Mouse (Mus musculus) intestine, embryonic 14.5 days (tissue): ENCODE data around the gene Hipk4. TPM values are rescaled to one million over a fixed set of nuclear protein-coding genes. Genes with fewer than 3 reads are reported as not detected.

Experiments
- ATAC-seq: fragments of 200-750 bp; cut with Nextera tagmentation; replicated peaks from 2 replicates; pipeline ENCODE4 v1.8.0; 2017; ENCODE audit warnings: low read depth, moderate number of reproducible peaks, moderate TSS enrichment, moderate library complexity; ENCODE audit not compliant: low FRiP score, low TSS enrichment
- DNase-seq: peaks from one replicate; pipeline ENCODE4 v3.0.0-alpha.2; 2018; ENCODE audit warnings: low spot score
- H3K27ac ChIP-seq: fragments of 300-500 bp; sonication (generic); 2 replicates; pipeline ENCODE4 v1.5.1; 2014; ENCODE audit warnings: low read depth, mild to moderate bottlenecking, control low read depth
- H3K27me3 ChIP-seq: fragments of 300-500 bp; sonication (generic); replicated peaks from 2 replicates; pipeline ENCODE4 v1.6.1; 2014; ENCODE audit warnings: low read length, control low read depth; ENCODE audit not compliant: control insufficient read depth, insufficient read depth
- H3K36me3 ChIP-seq: fragments of 300-500 bp; sonication (generic); 2 replicates; pipeline ENCODE4 v1.6.1; 2014; ENCODE audit warnings: low read length, control low read depth; ENCODE audit not compliant: control insufficient read depth, insufficient read depth
- H3K4me1 ChIP-seq: fragments of 300-500 bp; sonication (generic); replicated peaks from 2 replicates; pipeline ENCODE4 v1.6.1; 2014; ENCODE audit warnings: low read length, control low read depth, mixed read lengths; ENCODE audit not compliant: control insufficient read depth, insufficient read depth
- H3K4me2 ChIP-seq: fragments of 300-500 bp; sonication (generic); 2 replicates; pipeline ENCODE4 v1.6.1; 2014; ENCODE audit warnings: low read length
- H3K4me3 ChIP-seq: fragments of 300-500 bp; sonication (generic); 2 replicates; pipeline ENCODE4 v1.5.1; 2014; ENCODE audit warnings: low read depth, low read length, control low read depth, mixed read lengths
- H3K9ac ChIP-seq: fragments of 300-500 bp; sonication (generic); 2 replicates; pipeline ENCODE4 v1.6.1; 2014; ENCODE audit warnings: mild to moderate bottlenecking, low read length
- H3K9me3 ChIP-seq: fragments of 300-500 bp; sonication (generic); 2 replicates; pipeline ENCODE4 v1.6.1; 2016; ENCODE audit warnings: low read length, control low read depth; ENCODE audit not compliant: control insufficient read depth
- WGBS: fragments of 180-500 bp; shearing (Covaris S2); extraction: QIAGEN DNeasy Blood & Tissue Kit; methylation state at CpG from one replicate; pipeline ENCODE4 v1.1.7; 2014; 5-methylcytosine and 5-hydroxymethylcytosine counted together
- polyA plus RNA-seq: library from polyadenylated mRNA; unstranded; fragments of >200 nt; fragmentation: Nextera tagmentation; extraction: Ambion mirVana; gene quantifications from 2 replicates; pipeline ENCODE4 v1.2.1, GENCODE M21; 2014

Gene Hipk4
- polyA plus RNA-seq, 1 experiment from 2014 or later: 0.83 TPM

DNA sequence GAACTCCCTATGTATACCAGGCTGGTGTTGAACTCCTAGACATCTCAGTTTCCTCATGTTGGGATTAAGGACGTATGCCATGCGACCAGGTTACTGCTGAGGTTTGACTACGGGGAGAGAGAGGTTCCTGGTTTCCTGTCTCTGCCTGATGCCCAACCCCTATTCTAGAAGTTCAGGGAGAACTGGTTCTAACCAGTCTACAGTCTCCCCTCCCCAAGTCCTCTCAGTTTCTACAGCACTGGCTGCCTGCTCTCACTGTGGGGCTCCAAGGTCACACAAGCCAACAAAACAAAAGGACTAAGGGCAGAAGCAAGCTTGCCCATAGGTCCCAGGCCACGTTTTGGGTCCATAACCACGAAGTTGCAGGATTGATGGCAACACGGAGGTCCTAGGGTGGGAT, 26.5 kb downstream of the Hipk4 start:
- no peaks in the 10 kb centered on the region for H3K9me3 ChIP-seq
- H3K36me3 ChIP-seq: no peaks in the 10 kb centered on the region
- no peak overlapping the region for H3K4me2 ChIP-seq
- no peak for ATAC-seq
- no peak overlapping the region for H3K27ac ChIP-seq
- WGBS: 75% methylated on average over 6 of the region's 6 CpGs
- H3K4me3 ChIP-seq: no peak overlapping the region
- H3K9ac ChIP-seq: no peak overlapping the region
- no peaks in the 10 kb centered on the region for H3K27me3 ChIP-seq
- peaks cover 13% of the 10 kb centered on the region for H3K4me1 ChIP-seq
- DNase-seq: no peak

DNA sequence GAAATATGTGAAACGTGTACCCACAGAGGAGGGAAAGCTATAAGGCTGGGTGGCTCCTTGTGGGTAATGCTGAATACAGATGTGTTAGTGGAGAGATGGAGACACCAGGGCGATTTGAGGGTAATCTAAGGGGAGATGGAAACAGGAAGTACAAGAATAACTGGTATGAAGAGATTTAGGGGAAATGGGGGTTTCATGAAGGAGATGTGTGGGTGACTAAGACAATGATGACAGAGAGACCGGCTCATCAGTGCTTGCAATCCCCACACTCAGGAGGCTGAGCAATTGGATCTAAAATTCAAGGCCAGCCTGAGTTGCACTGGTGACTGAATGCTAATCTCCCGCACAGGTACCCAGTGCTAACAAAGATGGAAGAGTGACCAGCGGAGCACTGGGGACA, 29.0 kb downstream of the Hipk4 start:
- no peak overlapping the region for H3K9ac ChIP-seq
- 51% methylated on average over 5 of the region's 5 CpGs for WGBS
- no peaks in the 10 kb centered on the region for H3K9me3 ChIP-seq
- H3K27me3 ChIP-seq: no peaks in the 10 kb centered on the region
- DNase-seq: no peak
- no peak overlapping the region for H3K27ac ChIP-seq
- peaks cover 10% of the 10 kb centered on the region; the same call in 1 of the 2 replicates for H3K36me3 ChIP-seq
- H3K4me3 ChIP-seq: peak overlapping the region; percentile 74; the same call in 1 of the 2 replicates
- H3K4me2 ChIP-seq: peak overlapping the region; percentile 54
- no peak for ATAC-seq
- H3K4me1 ChIP-seq: peaks cover 13% of the 10 kb centered on the region

DNA sequence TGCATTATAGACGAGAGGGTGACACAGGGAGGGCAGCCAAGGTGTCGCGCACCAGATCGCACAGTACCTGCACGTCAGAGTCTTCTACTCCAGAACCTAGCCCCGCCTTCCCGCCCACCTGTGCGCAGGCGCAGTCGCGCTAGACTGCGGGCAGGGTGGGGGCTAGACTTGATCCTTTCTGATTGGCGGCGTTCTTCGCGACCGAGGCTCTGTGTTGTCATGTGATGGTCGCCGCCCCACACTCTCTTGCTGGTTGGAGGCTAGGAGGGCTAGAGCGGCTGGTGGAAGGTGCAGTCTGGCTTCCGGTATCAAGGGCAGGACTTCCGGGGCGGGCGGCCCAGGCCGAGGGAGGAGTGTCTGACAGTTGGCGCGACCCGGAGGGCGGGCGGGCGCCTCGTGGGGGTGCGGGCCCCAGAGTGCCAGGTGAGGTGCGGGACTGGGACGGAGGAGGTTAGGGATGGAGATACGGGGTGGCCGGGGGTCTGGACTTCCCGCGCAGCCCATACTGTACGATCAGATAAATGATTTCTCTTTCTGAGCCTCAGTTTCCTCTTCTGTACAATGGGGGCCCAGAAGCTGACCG, 30.0 kb downstream of the Hipk4 start, which contains the start of the genes Pld3 and 2310022A10Rik:
Gene Pld3 (minus strand): TSS at position 288 of the 583 bp plus-strand sequence.
Gene 2310022A10Rik (plus strand): TSS at position 303 of the 583 bp plus-strand sequence.
- H3K27ac ChIP-seq: no peak within 1 kb of the TSS; the same call in 1 of the 2 replicates
- H3K9ac ChIP-seq: peak within 1 kb of the TSS; percentile 64
- H3K4me1 ChIP-seq: peaks cover 13% of the 10 kb centered on the region
- H3K36me3 ChIP-seq: peaks cover 10% of the 10 kb centered on the region; the same call in 1 of the 2 replicates
- WGBS: under 1% methylated on average over 39 of the region's 41 CpGs
- H3K4me3 ChIP-seq: peak within 1 kb of the TSS; percentile 74
- H3K9me3 ChIP-seq: no peaks in the 10 kb centered on the region
- ATAC-seq: peak; percentile 100
- H3K4me2 ChIP-seq: peak within 1 kb of the TSS; percentile 54
- DNase-seq: peak; percentile 91
- no peaks in the 10 kb centered on the region for H3K27me3 ChIP-seq

DNA sequence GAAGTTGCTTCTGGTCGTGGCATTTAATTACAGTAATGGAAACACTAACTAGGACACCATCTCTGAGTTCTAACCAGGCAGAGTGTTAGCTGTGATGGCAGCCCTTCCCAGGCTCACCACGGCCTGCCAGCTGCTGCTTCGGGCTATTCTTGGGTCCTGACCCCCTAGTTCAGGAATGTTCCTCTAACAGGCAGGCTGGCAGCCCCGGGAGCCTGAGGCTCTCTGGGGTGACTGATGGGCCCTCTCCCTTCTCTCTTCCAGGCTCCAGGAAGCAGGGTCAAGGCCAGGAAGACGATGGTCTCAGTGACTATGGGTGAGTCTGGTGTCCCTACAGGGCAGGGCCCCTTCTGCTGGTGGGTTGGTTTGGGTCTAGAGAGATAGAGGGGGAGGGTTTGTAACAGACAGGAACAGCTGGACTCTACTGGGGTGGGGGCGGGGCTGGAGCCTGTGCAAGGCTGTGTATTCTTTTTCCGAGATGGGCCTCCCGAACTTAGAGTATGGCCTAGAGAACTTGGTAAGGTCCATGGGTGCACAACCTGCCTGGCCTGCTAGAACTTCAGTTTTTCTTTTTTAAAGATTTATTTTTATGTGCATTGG, 37.3 kb downstream of the Hipk4 start:
- H3K27ac ChIP-seq: no peak overlapping the region
- WGBS: 59% methylated on average over 8 of the region's 8 CpGs
- H3K9me3 ChIP-seq: no peaks in the 10 kb centered on the region
- H3K4me3 ChIP-seq: no peak overlapping the region
- peaks cover 57% of the 10 kb centered on the region for H3K36me3 ChIP-seq
- ATAC-seq (no peak), DNase-seq (no peak)
- H3K4me1 ChIP-seq: peaks cover 6% of the 10 kb centered on the region; the same call in 1 of the 2 replicates
- 0 out of 2 replicates have a peak overlapping the region, but pooled peaks have one; percentile 7 for H3K9ac ChIP-seq
- H3K27me3 ChIP-seq: no peaks in the 10 kb centered on the region
- H3K4me2 ChIP-seq: no peak overlapping the region

DNA sequence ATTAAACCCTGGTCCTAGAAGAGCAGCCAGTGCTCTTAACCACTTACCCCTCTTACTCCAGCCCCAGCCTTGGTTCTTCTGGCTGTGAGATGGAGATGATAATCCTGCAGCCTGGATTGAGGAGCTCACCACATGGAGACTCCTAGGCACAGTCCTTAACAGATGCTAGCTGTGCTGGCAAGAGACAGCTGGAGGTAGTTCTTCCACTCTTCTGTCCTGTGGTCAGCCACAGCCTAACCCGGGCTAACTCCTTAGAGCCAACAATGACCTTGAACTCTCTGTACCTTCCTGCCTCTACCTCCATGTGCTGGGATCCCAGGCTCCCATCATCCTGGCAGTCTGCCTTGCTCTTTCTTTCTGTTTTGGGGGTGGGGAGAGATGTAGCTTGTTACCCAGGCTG, 37.9 kb downstream of the Hipk4 start:
- no peak for ATAC-seq
- WGBS: 87% methylated on average over 1 of the region's 1 CpGs

DNA sequence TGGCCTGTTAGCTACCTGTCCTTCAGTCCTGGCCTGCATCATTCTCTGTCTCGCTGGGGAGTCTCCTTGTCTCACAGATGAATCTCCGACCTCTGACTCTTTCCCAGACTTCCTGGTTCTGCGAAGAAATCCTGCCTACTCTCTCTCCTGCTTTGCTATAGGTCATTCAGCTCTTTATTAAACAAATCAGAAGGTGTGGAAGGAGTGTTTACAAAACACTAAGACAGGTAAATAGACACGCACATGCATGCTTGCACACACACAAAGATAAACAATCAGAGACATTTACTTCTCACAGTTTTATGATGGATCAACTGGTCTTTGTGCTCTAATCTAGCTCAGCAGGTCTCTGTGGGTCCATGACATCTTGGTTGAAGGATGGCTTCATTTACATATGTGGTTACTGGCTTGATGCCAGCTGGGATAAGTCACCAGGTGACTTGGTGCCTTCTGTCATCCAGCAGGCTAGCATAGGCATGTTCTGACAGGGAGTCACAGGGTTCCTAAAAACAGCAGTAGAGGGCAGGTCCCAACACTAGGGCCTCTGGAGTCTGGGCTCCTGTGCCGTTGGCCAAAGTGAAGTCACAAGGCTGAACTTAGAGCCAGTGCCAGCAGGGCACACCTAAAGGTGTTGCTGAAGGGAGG, 46.6 kb downstream of the Hipk4 start:
- DNase-seq (no peak), ATAC-seq (no peak)
- H3K9me3 ChIP-seq: no peaks in the 10 kb centered on the region
- H3K4me3 ChIP-seq: no peak overlapping the region
- no peak overlapping the region for H3K27ac ChIP-seq
- 81% methylated on average over 5 of the region's 5 CpGs for WGBS
- H3K27me3 ChIP-seq: no peaks in the 10 kb centered on the region
- H3K4me2 ChIP-seq: no peak overlapping the region
- peaks cover 77% of the 10 kb centered on the region for H3K36me3 ChIP-seq
- no peak overlapping the region for H3K9ac ChIP-seq
- no peaks in the 10 kb centered on the region for H3K4me1 ChIP-seq

More for the DNA sequence above, 37.9 kb downstream of the Hipk4 start:
- no peaks in the 10 kb centered on the region for H3K27me3 ChIP-seq
- DNase-seq: no peak
- peaks cover 6% of the 10 kb centered on the region; the same call in 1 of the 2 replicates for H3K4me1 ChIP-seq
- H3K27ac ChIP-seq: no peak overlapping the region
- H3K36me3 ChIP-seq: peaks cover 57% of the 10 kb centered on the region
- H3K9ac ChIP-seq: no peak overlapping the region
- no peak overlapping the region for H3K4me3 ChIP-seq
- no peak overlapping the region for H3K4me2 ChIP-seq
- H3K9me3 ChIP-seq: no peaks in the 10 kb centered on the region

DNA sequence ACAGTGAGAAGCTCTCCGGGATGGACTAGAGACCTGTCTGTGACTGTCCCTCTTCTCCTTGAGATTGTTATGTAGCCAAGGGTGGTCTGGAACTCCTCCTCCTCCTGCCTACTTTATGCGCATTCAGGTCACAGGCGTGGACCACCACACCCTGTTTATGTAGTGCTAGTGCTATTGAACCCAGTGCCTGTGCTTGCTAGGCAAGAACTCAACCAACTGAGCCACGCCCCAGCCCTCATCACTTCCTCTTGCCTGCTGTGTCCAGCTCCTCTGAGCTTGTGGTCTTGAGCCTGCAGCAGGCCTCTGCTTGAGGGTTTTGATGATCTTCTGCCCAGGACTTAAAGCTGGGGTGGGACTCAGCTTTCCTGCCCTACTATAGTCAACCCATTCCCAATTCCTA, 49.1 kb downstream of the Hipk4 start:
- no peak overlapping the region for H3K27ac ChIP-seq
- no peak overlapping the region for H3K4me3 ChIP-seq
- DNase-seq (no peak), ATAC-seq (no peak)
- H3K9me3 ChIP-seq: no peaks in the 10 kb centered on the region
- no peaks in the 10 kb centered on the region for H3K27me3 ChIP-seq
- H3K36me3 ChIP-seq: peaks cover 85% of the 10 kb centered on the region
- WGBS: 95% methylated on average over 4 of the region's 4 CpGs
- H3K9ac ChIP-seq: no peak overlapping the region
- no peak overlapping the region for H3K4me2 ChIP-seq
- H3K4me1 ChIP-seq: no peaks in the 10 kb centered on the region

DNA sequence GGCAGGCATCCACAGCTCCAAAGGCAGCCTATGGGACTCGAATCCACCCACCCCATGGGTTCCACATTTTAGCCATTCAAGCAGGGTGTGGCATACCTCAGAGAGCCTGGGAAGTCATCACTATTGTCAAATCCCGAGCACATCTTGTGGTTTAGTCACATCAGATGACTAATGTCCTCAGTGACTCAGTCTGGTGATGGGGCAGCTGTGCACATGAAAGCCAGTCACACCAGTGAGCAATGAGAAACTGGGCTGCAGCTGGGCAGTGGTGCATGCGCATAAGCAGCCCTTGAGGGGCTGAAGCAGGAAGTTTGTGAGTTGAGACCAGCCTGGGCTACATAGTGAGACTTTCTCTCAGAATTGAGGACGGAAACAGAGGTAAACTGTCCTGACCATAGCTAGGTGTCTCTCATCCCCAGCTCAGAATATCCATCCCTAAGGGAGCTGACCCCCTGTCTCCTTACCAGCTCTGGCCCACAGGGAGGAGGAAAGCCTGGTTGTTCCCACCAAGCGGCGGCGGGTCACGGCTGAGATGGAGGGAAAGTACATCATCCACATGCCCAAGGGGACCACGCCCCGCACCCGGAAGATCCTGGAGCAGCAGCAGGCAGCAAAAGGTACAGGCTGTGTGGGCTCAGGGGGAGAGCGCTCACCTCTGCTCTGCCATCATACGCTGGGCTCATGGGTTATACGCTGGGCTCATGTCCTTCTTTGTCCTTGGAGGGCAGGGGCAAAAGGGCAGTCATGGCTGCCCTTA, 51.2 kb downstream of the Hipk4 start:
- ATAC-seq (no peak), DNase-seq (no peak)
- no peak overlapping the region for H3K27ac ChIP-seq
- no peaks in the 10 kb centered on the region for H3K9me3 ChIP-seq
- no peak overlapping the region for H3K4me2 ChIP-seq
- H3K9ac ChIP-seq: no peak overlapping the region
- H3K4me3 ChIP-seq: no peak overlapping the region
- no peaks in the 10 kb centered on the region for H3K27me3 ChIP-seq
- peaks cover 86% of the 10 kb centered on the region for H3K36me3 ChIP-seq
- 95% methylated on average over 14 of the region's 14 CpGs for WGBS
- no peaks in the 10 kb centered on the region for H3K4me1 ChIP-seq
